Mouse (Mus musculus) hindbrain, embryonic 15.5 days (tissue): ENCODE results near the gene Rab11b. TPM values are rescaled to one million over a fixed set of nuclear protein-coding genes. Genes with fewer than 3 reads are reported as not detected.
"Not testable (repeated sequence)": the region's sequence is repeated elsewhere in the genome, so short reads cannot be mapped to it uniquely, and the experiment has no call there.

ENCODE experiments used
- ATAC-seq: fragments of 200-750 bp; cut with Nextera tagmentation; 2 replicates; pipeline ENCODE4 v1.8.0; 2017; ENCODE audit warnings: low read depth, moderate number of reproducible peaks, moderate TSS enrichment; ENCODE audit not compliant: low FRiP score
- H3K27ac ChIP-seq: fragments of 300-500 bp; sonication (generic); replicated peaks from 2 replicates; pipeline ENCODE4 v1.5.1; 2015; ENCODE audit warnings: mild to moderate bottlenecking, inconsistent platforms
- H3K27me3 ChIP-seq: fragments of 300-500 bp; sonication (generic); 2 replicates; pipeline ENCODE4 v1.6.1; 2015; ENCODE audit warnings: control low read depth, inconsistent platforms
- H3K36me3 ChIP-seq: fragments of 300-500 bp; sonication (generic); 2 replicates; pipeline ENCODE4 v1.6.1; 2015; ENCODE audit warnings: control low read depth, inconsistent platforms
- H3K4me1 ChIP-seq: fragments of 300-500 bp; sonication (generic); replicated peaks from 2 replicates; pipeline ENCODE4 v1.6.1; 2015; ENCODE audit warnings: control low read depth, inconsistent platforms
- H3K4me2 ChIP-seq: fragments of 300-500 bp; sonication (generic); 2 replicates; pipeline ENCODE4 v1.6.1; 2015; ENCODE audit warnings: moderate library complexity, mild to moderate bottlenecking, inconsistent platforms
- H3K4me3 ChIP-seq: fragments of 300-500 bp; sonication (generic); 2 replicates; pipeline ENCODE4 v1.5.1; 2015; ENCODE audit warnings: mild to moderate bottlenecking, inconsistent platforms
- H3K9ac ChIP-seq: fragments of 300-500 bp; sonication (generic); 2 replicates; pipeline ENCODE4 v1.6.1; 2015; ENCODE audit warnings: inconsistent platforms
- H3K9me3 ChIP-seq: fragments of 300-500 bp; sonication (generic); 2 replicates; pipeline ENCODE4 v1.6.1; 2016; ENCODE audit warnings: control low read depth, inconsistent platforms
- WGBS: fragments of 180-500 bp; shearing (Covaris S2); methylation state at CpG from one replicate; pipeline ENCODE4 v1.1.7; 2015; 5-methylcytosine and 5-hydroxymethylcytosine counted together
- polyA plus RNA-seq: library from polyadenylated mRNA; unstranded; fragments of >200 nt; fragmentation: Nextera tagmentation; extraction: Ambion mirVana; gene quantifications from 2 replicates; pipeline ENCODE4 v1.2.1, GENCODE M21; 2015

Gene Rab11b
- polyA plus RNA-seq, 1 experiment from 2014 or later: 595 TPM

DNA sequence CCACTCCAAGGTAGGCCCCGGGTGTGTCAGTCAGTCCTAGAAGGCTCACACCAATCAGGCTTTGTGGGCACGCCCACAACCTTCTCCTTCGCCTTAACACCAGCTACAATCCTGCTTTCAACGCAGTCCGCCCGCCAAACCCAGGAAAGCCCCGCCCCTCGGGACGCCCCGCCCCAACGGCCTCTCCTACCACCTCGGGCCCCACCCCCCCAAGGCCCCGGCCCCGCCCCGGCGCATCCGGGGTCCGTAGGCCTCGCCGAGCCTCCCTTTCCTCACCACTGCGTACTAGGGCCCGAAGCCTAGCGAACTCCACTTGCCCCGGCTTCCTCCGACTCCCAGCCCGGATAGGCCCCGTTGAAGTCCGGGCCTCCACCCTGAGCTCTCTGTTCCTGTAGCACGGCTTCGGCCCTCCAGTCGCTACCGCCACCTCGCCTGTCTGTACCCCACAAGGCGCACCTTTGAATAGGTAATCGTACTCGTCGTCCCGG lies 519 bp downstream of the Rab11b start:
- peak overlapping the region; percentile 81 for H3K4me2 ChIP-seq
- H3K9ac ChIP-seq: peak overlapping the region; percentile 92
- peak overlapping the region; percentile 59 for H3K4me3 ChIP-seq
- H3K27ac ChIP-seq: peak overlapping the region; percentile 97
- peaks cover 47% of the 10 kb centered on the region for H3K4me1 ChIP-seq
- no peaks in the 10 kb centered on the region for H3K9me3 ChIP-seq
- WGBS: 0% methylated on average over 35 of the region's 38 CpGs
- no peaks in the 10 kb centered on the region for H3K36me3 ChIP-seq
- H3K27me3 ChIP-seq: no peaks in the 10 kb centered on the region
- ATAC-seq: peak; percentile 77

DNA sequence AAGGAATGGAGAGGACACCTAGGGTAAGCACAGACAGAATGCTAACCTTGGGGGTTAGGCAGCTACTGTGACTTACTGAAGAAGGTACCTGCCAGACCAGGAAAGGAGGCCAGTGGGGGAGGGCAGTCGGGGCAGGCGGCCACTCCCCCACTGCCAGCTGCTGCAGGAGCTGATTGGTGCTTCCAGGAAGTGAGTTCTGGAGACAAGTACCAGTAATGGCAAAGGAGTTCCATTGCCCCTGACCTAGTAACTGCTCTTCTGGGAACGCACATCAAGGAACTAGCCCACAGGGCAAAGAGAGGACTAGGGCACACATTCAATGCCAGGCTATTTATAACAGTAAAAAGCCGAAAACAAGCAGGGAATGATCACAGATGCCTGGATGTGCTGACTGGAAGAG lies 3.1 kb downstream of the Rab11b start:
- ATAC-seq: no peak
- no peaks in the 10 kb centered on the region for H3K27me3 ChIP-seq
- no peak overlapping the region for H3K9ac ChIP-seq

DNA sequence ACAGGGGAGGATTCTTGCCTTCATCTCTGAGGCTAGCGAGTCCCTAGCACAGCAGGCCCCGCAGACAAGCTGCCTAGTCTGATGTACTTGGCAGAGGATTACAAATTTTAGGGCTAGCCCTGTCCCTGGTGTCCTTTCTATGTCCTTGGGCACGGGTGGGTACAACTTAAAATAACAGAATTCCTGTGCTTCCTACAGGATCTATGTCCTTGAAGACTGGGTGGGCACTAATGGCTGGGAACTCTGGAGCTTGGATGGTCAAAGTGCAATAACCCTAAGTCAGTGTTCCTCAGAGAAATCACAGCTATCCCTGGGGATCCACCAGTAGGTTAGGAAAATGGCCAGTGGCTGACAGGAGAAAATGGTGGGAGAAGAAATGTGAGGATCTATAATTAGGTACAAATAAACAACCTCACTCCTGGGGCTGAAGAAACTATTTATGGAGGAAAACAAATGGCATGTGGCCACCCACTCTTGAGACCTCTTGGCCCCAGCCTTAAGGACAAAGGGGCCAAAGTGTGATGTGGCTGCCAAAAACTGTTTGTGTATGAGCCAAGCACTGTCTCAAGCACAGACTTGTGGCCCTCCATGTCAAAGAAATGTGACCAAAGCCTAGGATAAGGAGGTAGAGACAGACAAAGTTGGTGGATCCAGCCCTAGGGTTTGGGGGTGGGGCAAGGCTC lies 4.1 kb downstream of the Rab11b start:
- ATAC-seq: no peak
- Histone ChIP-seq H3K27ac (peak overlapping the region; percentile 44), H3K36me3 (no peaks in the 10 kb centered on the region), H3K4me2 (0 out of 2 replicates have a peak overlapping the region, but pooled peaks have one; percentile 23), H3K4me1 (peaks cover 66% of the 10 kb centered on the region), H3K9me3 (no peaks in the 10 kb centered on the region), H3K27me3 (no peaks in the 10 kb centered on the region), H3K9ac (no peak overlapping the region), H3K4me3 (no peak overlapping the region)
- 74% methylated on average over 3 of the region's 3 CpGs for WGBS

More for the DNA sequence above, 3.1 kb downstream of the Rab11b start:
- Histone ChIP-seq H3K4me1 (peaks cover 66% of the 10 kb centered on the region), H3K4me2 (no peak overlapping the region), H3K27ac (no peak overlapping the region), H3K9me3 (no peaks in the 10 kb centered on the region), H3K4me3 (no peak overlapping the region), H3K36me3 (no peaks in the 10 kb centered on the region)
- WGBS: 63% methylated on average over 4 of the region's 4 CpGs

DNA sequence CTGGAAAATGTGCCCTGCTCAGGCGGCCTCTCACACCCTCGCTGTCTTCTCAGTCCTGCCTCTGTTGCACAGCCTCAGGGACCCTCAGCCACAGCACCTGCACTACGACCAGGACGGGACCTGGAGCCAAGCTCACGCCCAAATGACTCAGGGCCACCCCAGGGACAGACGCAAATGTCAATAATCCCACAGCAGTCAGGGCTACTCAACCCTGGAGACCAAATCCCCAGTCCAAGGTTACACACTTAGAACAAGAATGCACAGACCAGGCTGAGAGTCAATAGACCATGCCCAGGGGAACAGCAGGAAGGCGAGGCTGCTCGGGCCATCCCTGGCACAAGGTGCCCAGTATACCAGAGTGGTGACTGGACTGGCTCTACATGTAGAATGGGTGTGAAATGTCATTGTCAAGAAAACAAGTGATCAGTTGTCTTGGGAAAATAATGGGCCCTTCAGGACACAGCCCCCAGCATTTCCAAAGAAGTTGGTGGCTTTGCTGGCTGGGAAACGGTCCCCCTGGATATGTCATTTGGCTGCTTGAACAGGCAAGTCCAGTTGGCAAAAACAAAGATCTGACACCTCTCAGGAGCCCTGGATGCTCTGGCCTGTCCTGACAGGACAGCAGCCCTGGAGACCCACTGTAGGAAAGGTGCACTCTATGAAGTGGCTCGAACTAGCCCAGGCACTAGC lies 4.8 kb downstream of the Rab11b start:
- Histone ChIP-seq H3K9ac (no peak overlapping the region), H3K36me3 (no peaks in the 10 kb centered on the region), H3K27ac (peak overlapping the region; percentile 44)

DNA sequence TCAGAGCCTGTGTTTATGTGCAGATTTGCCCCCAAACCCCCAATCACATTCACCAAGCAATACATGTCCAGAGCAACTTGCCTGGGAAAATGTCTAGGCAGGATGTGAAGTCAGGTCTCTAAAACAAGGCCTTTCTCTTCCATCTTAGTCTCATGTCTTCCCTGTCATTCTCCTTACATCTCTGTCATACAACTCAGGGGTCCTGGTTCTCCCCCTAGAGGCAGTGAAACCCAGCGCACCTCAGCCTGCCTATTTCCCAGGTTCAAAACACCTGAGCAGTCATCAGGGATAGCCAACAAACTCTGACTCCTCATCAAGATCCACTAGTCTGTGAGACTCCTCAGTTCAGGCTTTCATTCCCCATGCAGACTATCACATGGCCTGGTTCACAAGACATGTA lies 5.7 kb downstream of the Rab11b start:
- H3K9me3 ChIP-seq: no peaks in the 10 kb centered on the region
- no peak overlapping the region for H3K4me3 ChIP-seq
- H3K4me2 ChIP-seq: no peak overlapping the region
- H3K27me3 ChIP-seq: no peaks in the 10 kb centered on the region
- no peaks in the 10 kb centered on the region for H3K36me3 ChIP-seq
- peaks cover 66% of the 10 kb centered on the region for H3K4me1 ChIP-seq
- 67% methylated on average over 1 of the region's 1 CpGs for WGBS
- H3K9ac ChIP-seq: no peak overlapping the region
- no peak overlapping the region for H3K27ac ChIP-seq
- ATAC-seq: no peak

More for the DNA sequence above, 4.8 kb downstream of the Rab11b start:
- Histone ChIP-seq H3K4me2 (peak overlapping the region; percentile 23), H3K4me3 (no peak overlapping the region), H3K27me3 (no peaks in the 10 kb centered on the region), H3K9me3 (no peaks in the 10 kb centered on the region), H3K4me1 (peaks cover 66% of the 10 kb centered on the region)
- no peak for ATAC-seq
- 68% methylated on average over 10 of the region's 10 CpGs for WGBS

DNA sequence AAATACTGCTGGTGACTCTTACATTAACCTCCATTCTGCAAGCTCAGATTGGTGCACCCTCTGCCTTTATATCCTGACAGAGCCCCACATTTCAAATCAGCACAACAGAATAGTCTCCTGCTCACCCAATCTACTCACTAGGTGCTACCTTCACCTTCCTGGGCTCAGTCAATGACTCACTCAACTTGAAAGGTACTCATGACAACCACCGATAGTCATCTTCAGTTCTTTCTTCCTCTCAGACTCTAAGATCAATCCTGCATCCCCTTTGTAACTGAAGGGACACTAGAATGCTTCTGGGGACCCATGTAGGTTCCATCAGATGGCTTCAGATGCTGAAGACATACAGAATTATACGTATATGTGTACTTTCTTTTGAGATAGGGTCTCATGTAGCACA lies 8.0 kb downstream of the Rab11b start:
- Histone ChIP-seq H3K36me3 (no peaks in the 10 kb centered on the region), H3K4me2 (no peak overlapping the region), H3K9me3 (no peaks in the 10 kb centered on the region), H3K27me3 (no peaks in the 10 kb centered on the region), H3K4me1 (peaks cover 44% of the 10 kb centered on the region), H3K4me3 (no peak overlapping the region), H3K27ac (no peak overlapping the region), H3K9ac (no peak overlapping the region)
- ATAC-seq: no peak
- WGBS: 99% methylated on average over 2 of the region's 2 CpGs

DNA sequence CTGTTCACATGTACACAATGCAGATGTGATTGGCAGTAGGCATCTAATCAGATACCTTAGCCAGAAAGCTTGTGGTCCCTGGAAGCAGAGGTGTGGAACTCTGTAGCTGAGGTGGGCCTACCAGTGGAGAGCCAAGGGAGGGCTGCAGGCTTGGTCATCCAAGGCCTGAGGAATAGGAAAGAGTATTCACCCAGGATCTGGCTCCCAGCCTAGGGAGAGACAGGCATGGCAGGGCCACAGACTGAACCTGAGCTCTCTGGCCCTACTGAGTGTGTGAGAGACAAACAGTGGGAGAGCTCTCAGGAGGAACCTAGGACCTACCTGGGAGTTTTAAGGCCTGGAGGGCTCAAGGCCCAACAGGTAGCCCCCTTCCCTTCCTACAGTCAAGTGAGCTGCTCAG lies 9.1 kb downstream of the Rab11b start:
- Histone ChIP-seq H3K4me3 (no peak overlapping the region), H3K9ac (no peak overlapping the region), H3K4me1 (peaks cover 32% of the 10 kb centered on the region), H3K4me2 (no peak overlapping the region), H3K27me3 (no peaks in the 10 kb centered on the region), H3K9me3 (no peaks in the 10 kb centered on the region), H3K27ac (no peak overlapping the region), H3K36me3 (peaks cover 2% of the 10 kb centered on the region; the same call in 1 of the 2 replicates)
- ATAC-seq: no peak

DNA sequence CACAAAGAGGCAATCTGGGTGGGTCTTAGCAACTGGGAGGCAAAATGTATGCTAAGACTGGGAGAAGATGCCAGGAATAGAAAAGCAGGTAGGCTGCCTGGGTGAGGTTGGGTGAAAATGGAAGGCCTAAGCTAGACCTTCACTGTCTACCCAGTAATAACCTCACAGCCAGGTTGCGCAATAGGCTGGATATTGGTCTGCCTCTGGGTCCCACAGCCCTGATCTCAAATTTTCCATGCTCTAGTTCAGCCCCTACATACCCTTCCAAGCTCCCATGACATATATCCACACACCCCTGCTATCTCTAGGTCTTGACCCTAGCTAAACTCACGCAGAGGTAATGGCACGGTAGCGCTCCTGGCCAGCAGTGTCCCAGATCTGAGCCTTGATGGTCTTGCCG lies 10.9 kb downstream of the Rab11b start:
- Histone ChIP-seq H3K9me3 (no peaks in the 10 kb centered on the region), H3K4me2 (no peak overlapping the region), H3K4me1 (peaks cover 15% of the 10 kb centered on the region), H3K36me3 (peaks cover 18% of the 10 kb centered on the region), H3K9ac (no peak overlapping the region), H3K4me3 (no peak overlapping the region), H3K27me3 (no peaks in the 10 kb centered on the region), H3K27ac (no peak overlapping the region)
- WGBS: 97% methylated on average over 5 of the region's 5 CpGs
- no peak for ATAC-seq

DNA sequence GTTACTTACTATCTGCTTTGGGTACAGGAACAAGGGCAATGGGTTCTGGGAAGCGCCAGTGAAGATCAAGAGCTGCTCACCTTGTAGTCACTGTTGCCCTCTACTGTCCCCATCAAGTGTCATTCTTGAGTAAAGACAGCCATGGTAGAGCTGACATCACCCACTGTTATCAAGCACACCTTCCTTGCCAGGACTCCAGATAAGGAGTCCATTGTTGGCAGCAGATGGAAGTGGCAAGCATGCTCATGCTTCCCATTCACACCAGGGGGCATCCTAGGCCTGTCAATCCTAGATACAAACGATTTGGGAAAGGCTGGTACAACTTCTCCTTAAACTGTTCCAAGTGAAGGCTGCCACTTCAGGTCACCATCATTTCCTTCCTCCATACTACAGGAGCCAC lies 14.3 kb downstream of the Rab11b start:
- H3K27me3 ChIP-seq: no peaks in the 10 kb centered on the region
- 81% methylated on average over 2 of the region's 2 CpGs for WGBS
- H3K27ac ChIP-seq: no peak overlapping the region
- no peak overlapping the region for H3K4me2 ChIP-seq
- ATAC-seq: no peak
- peaks cover 18% of the 10 kb centered on the region for H3K36me3 ChIP-seq
- H3K9me3 ChIP-seq: no peaks in the 10 kb centered on the region
- no peak overlapping the region for H3K4me3 ChIP-seq
- H3K9ac ChIP-seq: no peak overlapping the region
- no peaks in the 10 kb centered on the region for H3K4me1 ChIP-seq

DNA sequence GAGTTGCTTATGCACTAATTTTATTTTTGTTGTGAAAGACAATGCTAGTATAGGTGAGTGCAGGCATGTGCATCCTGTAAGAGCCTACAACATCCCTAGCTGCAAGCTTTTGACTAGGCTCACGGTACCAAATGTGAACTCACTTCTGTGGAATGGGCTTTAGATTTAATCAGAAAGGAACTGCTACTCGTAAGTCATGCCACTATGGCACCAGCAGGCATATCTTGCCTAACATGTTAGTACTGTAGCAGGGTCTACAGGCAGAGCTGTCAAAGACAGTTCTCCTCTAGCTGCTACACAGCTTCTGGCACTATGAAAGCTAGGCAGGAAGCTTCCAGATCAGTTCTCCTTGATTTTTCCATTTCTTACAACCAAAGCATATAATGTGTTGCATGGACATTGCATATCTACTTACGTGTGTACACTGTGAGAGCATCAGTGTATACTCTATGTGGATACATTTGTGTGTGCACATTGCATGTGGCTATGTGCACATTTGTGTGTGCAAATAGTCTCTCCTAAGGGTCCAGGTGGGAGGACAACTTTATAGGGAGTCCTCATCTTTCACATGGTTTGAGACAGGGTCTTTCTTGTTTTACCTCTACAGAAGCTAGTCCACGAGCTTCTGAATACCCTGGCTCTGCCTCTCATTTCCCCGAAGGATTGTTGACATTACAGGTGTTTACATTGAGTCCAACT lies 15.5 kb downstream of the Rab11b start:
- no peak for ATAC-seq
- WGBS: 90% methylated on average over 5 of the region's 5 CpGs
- H3K36me3 ChIP-seq: peaks cover 18% of the 10 kb centered on the region
- H3K4me1 ChIP-seq: no peaks in the 10 kb centered on the region
- no peaks in the 10 kb centered on the region for H3K27me3 ChIP-seq
- H3K9me3 ChIP-seq: no peaks in the 10 kb centered on the region
- H3K9ac ChIP-seq: no peak overlapping the region
- no peak overlapping the region for H3K27ac ChIP-seq
- no peak overlapping the region for H3K4me3 ChIP-seq
- H3K4me2 ChIP-seq: no peak overlapping the region

DNA sequence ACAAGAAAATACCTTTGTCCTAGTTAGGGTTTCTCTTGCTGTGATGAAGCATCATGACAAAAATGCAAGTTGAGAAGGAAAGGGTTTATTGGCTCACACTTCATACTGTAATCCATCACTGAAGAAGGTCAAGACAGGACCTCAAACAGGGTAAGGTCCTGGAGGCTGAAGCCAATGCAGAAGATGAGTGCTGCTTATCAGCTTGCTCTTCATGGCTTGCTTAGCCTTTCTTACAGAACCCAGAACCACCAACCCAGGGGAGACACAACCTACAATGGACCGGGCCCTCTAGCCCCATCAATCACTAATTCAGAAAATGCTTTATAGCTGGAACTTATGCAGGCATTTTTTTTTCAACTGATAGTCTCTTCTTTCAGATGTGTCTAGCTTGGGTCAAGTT lies 17.9 kb downstream of the Rab11b start:
- H3K4me2 ChIP-seq: no peak overlapping the region

DNA sequence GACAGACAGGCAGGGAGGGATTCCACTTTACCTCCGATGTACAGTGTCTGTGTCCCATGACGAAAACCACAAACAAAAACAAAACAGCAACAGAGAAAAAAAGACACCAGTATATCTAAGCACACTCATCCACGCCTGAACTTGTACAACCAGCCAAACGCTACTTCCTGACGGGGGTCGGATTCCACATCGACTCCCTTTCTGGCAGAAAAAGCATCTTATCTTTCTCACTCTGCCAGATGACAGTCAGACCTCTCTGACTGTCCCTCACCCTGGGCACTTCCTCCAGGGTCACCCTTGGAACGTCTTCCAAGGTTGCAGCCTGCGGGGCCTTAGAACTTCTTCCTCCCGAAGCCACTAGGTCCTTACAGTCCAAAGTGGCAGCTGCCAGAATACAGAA lies 26.8 kb downstream of the Rab11b start:
- not testable (repeated sequence) for H3K36me3 ChIP-seq, H3K27ac ChIP-seq, H3K9ac ChIP-seq, H3K4me3 ChIP-seq, H3K4me2 ChIP-seq, H3K9me3 ChIP-seq, H3K27me3 ChIP-seq, ATAC-seq, H3K4me1 ChIP-seq
- 88% methylated on average over 10 of the region's 10 CpGs for WGBS

More for the DNA sequence above, 17.9 kb downstream of the Rab11b start:
- H3K27ac ChIP-seq: no peak overlapping the region
- no peaks in the 10 kb centered on the region for H3K27me3 ChIP-seq
- WGBS: 100% methylated on average over 1 of the region's 1 CpGs
- ATAC-seq: no peak
- H3K36me3 ChIP-seq: peaks cover 18% of the 10 kb centered on the region
- H3K4me1 ChIP-seq: no peaks in the 10 kb centered on the region
- no peak overlapping the region for H3K4me3 ChIP-seq
- H3K9ac ChIP-seq: no peak overlapping the region
- H3K9me3 ChIP-seq: no peaks in the 10 kb centered on the region
